Mouse (Mus musculus) layer of hippocampus, adult 8-10 months (tissue): ENCODE results near the gene Disp3. TPM values are rescaled to one million over a fixed set of nuclear protein-coding genes. Genes with fewer than 3 reads are reported as not detected.
A peak's percentile ranks its signal among the peaks of the same experiment; 100 is the strongest.

ENCODE experiments used
- DNase-seq, 2 experiments: peaks; one replicate each; pipeline ENCODE4 v3.0.0; 2022; ENCODE audit warnings: low spot score in 2 of 2
- total RNA-seq, 4 experiments: library from RNA; stranded (reverse); gene quantifications; 2 replicates each; pipeline ENCODE4 v1.2.4; 2022

Disp3 gene
- total RNA-seq, result 10 to 100 TPM; 27.2 to 39.2 (median 31.9) TPM

DNA sequence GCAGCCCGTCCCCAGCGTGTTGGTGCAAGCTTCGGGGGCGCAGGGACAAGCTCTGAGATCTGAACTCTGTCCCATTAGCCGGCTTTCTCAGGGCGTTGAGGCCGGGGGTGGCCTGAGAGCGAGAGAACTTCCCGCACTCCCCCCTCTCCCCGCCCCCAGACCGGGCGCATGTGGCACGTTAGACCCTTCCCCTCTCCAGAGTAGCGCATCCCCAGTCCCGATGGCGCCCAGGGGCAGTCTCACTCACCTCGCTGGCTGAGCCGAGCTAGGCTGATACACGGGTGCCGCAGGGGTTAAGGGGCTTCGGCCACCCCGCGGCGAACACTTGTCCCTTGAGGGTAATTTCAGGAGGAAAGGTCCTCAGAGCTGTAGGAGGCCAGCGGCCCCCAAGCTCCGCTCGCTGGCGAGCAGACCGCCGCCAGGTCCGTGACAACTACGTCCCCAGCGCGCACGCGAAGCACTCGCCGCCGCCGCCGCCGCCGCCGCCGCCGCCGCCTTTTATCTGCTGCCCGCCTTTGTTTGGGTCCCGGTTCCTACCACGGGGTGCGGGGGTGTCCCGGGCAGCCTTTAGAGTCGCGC is at the start of gene Disp3:
Gene Disp3 (minus strand): TSS at position 490 of the 579 bp plus-strand sequence.
- no peak for DNase-seq

DNA sequence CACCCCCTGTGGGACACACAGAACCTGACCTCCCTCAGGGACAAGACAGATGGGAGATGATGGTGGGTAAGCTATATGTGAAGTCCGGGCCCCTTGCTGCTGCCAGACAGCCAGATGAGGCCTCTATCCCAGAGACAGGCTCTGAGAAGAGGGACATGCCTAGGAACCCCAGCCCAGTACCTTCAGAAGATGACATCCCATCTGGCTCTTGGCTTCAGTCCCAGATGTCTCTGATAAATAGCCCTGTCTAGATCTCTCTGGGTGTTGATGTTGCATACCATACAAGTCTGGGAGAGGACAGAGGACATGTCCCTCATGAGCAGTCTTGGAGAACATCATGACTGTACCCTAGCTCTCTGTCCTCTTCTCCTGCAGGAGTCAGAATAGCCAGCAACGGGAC is 42.5 kb upstream of the Disp3 start:
- no peak for DNase-seq

- DNase-seq, result no peak
Observed at GRCm38 (mm10) chr4:148329431-148329830, 41.7 kb upstream of the Disp3 start.

DNA sequence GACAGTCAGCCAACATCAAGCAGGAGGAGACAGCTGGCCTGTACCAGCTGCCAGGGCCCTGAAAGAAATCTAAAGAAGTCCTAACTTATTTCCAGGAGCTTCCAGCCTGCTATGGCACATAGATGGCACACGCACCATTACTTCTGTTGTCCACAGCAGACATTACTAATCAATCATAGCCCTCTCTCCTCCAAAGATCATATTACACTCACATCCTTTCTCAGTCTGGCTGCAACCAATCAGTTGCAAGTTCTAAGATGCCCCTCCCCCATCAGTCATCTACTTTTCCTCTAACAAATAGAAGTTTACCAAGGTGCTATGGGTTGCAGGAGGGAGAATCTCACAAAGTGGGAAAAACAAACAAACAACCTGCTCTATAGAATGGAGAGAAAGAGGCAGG is 40.5 kb upstream of the Disp3 start:
- no peak for DNase-seq

DNA sequence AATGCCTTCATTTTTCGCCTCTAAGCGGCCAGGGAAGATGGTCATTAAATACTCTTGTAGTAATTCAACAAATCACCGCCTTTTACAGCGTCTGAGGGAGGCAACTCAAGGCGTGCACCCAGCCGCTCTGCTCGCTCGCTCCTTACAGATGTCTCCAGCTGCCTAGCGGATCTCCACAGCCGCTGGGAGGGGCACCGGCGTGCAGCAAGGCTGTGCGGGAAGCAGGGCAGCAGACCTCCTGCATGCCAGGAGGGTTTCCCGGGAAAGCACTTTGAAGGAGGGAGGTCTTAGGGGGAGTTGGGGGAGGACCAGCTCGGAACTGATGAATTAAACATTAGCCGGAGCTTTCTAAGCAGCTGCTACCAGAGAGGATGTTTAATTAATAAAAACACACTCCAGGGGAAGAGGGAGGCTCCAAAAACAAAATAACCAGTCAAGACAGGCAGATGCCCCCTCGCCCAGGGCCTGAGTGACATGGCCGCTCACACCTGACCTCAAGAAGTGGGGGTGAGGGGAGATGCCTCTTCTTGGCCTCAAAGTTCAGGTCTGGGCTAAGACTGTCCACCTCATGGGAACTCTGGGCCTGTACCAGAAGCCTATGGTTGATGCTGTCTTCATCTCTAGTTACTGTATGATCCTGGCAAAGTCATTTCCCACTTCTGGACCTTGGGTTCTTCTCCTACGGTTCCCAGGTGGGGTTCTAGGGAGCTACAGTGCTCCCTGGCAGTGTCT is 39.7 kb upstream of the Disp3 start:
- DNase-seq, result no peak

DNA sequence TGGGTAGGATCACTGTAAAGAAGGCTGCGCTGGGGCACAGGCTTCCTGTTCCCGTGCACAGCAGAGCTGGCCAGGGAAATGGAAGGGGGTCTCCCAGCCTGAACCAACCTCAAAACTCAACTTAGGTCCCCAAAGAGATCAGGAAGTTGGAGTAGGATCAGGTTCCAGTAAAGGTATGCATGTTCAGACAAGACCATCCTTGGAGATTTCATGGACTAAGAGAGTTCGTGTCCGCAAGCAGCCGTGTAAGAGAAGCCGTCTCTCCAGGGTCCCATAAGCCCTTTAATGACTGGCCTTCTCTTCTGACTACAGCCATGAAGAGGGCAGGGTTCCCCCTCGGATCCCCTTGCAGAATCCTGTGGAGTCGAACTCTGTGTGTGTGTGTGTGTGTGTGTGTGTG is 39.0 kb upstream of the Disp3 start:
- DNase-seq, result no peak

GRCm38 (mm10) chr4:148325951-148326350 is 38.2 kb upstream of the Disp3 start:
- no peak for DNase-seq

GRCm38 (mm10) chr4:148325057-148325456 is 37.3 kb upstream of the Disp3 start:
- DNase-seq, result no peak

GRCm38 (mm10) chr4:148322152-148322551 is 34.4 kb upstream of the Disp3 start:
- peak; percentile 43 to 66 for DNase-seq

DNA sequence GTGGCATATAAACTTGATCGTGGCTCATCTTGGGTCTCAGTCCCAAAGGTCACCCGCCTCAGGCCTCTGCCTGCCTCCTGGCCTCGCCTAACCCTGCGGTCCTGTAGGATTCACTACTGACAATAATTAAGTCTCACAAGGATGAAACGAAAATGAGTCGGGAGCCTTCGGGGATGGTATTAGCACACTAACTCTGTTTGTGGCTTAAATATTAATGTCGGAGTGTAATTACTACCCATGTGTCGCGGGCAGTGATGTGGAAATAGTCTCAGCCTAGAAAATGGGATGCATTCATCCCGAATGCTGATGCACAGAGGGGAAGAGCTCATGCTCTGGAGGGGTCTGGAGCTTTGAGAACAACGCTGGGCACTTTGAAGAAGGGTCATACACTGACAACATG is 31.6 kb upstream of the Disp3 start:
- DNase-seq, result no peak

GRCm38 (mm10) chr4:148315377-148316175 is 27.8 kb upstream of the Disp3 start:
- no peak for DNase-seq

DNA sequence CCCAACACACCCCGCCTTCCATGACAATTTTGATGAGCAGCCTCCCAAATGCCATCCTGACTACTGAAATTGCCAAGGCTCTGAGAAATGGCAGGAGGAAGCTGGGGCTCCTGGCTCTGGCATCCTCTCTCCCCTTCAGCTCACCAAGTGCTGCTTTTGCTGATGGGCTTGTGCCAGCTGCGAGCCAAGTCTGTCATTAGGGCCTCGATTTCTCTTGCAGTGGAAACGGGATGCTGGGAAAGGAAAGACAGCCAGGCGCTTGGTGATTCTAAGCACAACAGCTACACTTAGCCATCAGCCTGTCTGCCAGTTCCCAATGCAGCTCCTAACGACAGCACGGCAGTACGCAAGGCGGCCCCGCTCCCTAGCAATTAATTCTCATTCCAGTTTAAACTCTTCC is 26.6 kb upstream of the Disp3 start:
- peak; percentile 63 to 68 for DNase-seq

- no peak for DNase-seq
Observed at GRCm38 (mm10) chr4:148313601-148314000, 25.8 kb upstream of the Disp3 start.

DNA sequence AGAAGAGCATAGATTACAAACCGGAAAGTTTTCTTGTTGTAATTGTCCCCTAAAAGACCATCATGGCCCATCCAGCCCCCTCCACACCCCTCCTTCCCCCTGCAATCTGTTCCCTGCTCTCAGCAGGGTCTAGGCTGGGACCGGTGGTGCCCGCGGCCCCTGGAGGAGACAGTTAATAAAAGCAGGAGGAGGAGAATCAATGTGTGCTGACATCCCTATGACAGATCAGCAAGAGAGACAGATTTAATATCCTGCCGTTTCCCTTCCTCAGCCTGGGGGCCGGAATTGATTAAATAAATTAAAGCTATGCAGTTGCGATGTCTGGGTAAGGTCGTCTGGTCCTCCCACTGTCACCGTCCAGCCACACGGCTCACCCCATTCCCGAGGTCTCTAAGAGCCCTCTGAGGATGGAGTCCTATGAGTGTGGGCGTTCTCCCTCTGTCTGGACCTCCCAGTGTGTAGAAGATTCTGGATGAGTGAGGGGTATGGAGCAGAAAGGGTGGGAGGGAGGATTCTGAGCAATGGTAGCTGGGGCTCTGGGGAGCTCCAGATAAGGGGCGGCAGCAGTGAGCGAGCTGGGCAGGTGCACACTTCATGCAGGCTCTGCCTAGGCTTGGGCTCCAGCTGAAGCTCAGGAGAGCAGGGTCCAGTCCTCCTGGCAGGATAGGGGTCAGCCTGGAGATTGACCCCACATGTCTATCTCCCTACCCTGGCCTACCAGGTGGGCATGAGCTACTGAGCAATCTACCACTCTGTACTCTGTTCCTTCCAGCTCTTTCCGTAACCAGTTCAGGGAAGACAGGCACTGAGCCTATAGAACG is 24.7 kb upstream of the Disp3 start:
- DNase-seq, result no peak

GRCm38 (mm10) chr4:148310845-148311244 is 23.1 kb upstream of the Disp3 start:
- no peak for DNase-seq

GRCm38 (mm10) chr4:148310126-148310525 is 22.4 kb upstream of the Disp3 start:
- DNase-seq, result no peak

GRCm38 (mm10) chr4:148306406-148307083 is 18.8 kb upstream of the Disp3 start:
- DNase-seq, result peak in 1 of 2 experiments; percentile 42

DNA sequence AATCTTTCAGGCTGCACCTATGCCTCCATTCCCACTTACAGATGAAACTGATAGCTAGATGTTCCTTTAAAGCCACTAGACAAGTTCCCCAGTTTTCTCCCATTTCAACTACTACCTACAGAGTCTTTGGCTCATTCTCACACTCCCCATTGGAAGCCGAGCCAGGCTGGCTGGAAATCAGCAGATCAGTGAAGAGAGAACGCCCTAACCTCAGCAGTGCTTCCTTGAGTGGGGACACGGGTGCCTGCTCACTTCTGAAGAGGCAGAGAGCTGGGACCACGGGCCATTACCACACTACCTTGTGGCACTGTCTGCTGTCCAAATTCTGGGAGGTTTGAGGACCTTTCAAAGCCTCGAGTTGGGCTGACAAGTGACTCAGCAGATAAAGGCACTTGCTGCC is 11.0 kb upstream of the Disp3 start:
- DNase-seq, result no peak

DNA sequence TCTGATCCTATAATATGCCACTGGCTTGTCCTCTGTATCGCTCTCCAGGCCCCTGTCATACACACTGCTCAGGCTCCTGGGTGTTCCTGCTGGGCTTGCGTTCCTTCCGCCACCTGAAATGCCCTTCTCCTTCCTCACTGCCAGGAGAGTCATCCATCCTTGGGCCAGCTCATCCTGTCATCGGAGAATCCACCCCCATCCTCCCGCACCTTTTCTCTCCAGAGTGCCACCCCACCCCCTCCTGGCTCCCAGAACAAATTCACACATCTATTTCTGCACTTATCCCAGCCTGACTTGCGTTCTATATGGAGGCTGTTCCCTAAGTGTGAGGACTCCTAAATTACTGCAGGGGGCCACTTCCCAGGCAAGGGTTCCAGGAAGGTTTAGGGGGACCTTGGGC is 9.9 kb upstream of the Disp3 start:
- DNase-seq, result no peak

DNA sequence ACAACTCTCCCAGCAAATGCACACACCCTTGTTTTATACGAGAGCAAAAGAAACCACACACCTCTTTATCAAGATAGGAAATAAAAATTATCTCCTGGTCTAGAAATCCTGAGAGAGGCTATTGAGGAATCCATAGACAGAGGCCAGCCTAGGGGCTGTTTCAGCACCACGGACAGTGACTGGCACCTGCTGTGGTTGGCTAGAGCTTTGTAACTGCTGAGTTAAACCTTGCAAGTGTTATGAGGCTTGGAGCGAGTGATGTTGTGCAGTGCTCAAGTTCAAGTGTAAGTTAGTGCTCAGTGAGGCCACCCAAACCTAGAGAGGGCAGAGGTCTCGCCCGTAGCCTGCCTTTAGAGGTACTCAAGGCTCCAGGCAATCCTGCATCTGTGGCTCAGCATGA is 5.6 kb upstream of the Disp3 start:
- DNase-seq, result no peak

GRCm38 (mm10) chr4:148291849-148292248 is 4.1 kb upstream of the Disp3 start:
- DNase-seq, result peak in 1 of 2 experiments; percentile 49
